Mouse (Mus musculus) stomach, postnatal 0 days (tissue): ENCODE measurements at regions not wholly inside any gene's neighbourhood (a gene's known extent, or its start where the extent isn't known, plus 50 kb on each side); places are given as distances from the start of the nearest gene placed in this dataset.
A peak's percentile ranks its signal among the peaks of the same experiment; 100 is the strongest.
"Not testable (repeated sequence)": the region's sequence is repeated elsewhere in the genome, so short reads cannot be mapped to it uniquely, and the experiment has no call there.

Experiments
- ATAC-seq: fragments of 200-750 bp; cut with Nextera tagmentation; 2 replicates; pipeline ENCODE4 v1.8.0; 2017; ENCODE audit not compliant: low FRiP score, low TSS enrichment
- DNase-seq: peaks from one replicate; pipeline ENCODE4 v3.0.0-alpha.2; 2016; ENCODE audit warnings: low spot score
- H3K27ac ChIP-seq: fragments of 300-500 bp; sonication (generic); replicated peaks from 2 replicates; pipeline ENCODE4 v1.5.1; 2014; ENCODE audit warnings: mild to moderate bottlenecking, control low read depth
- H3K27me3 ChIP-seq: fragments of 300-500 bp; sonication (generic); 2 replicates; pipeline ENCODE4 v1.6.1; 2014; ENCODE audit warnings: low read length; ENCODE audit not compliant: control insufficient read depth, insufficient read depth
- H3K36me3 ChIP-seq: fragments of 300-500 bp; sonication (generic); 2 replicates; pipeline ENCODE4 v1.6.1; 2014; ENCODE audit warnings: low read length, mixed read lengths; ENCODE audit not compliant: control insufficient read depth, insufficient read depth
- H3K4me1 ChIP-seq: fragments of 300-500 bp; sonication (generic); replicated peaks from 2 replicates; pipeline ENCODE4 v1.6.1; 2014; ENCODE audit warnings: antibody characterized with exemption; ENCODE audit not compliant: control insufficient read depth, insufficient read depth
- H3K4me2 ChIP-seq: fragments of 300-500 bp; sonication (generic); replicated peaks from 2 replicates; pipeline ENCODE4 v1.6.1; 2014; ENCODE audit warnings: low read depth, mild to moderate bottlenecking, control low read depth, moderate library complexity
- H3K4me3 ChIP-seq: fragments of 300-500 bp; sonication (generic); 2 replicates; pipeline ENCODE4 v1.5.1; 2014; ENCODE audit warnings: low read depth, low read length, control low read depth
- H3K9ac ChIP-seq: fragments of 300-500 bp; sonication (generic); 2 replicates; pipeline ENCODE4 v1.6.1; 2014; ENCODE audit warnings: mild to moderate bottlenecking, low read length, control low read depth, mixed read lengths
- H3K9me3 ChIP-seq: fragments of 300-500 bp; sonication (generic); 2 replicates; pipeline ENCODE4 v1.6.1; 2016; ENCODE audit warnings: low read length; ENCODE audit not compliant: control insufficient read depth
- CTCF ChIP-seq: IDR thresholded peaks from 2 replicates; pipeline ENCODE4 v1.5.1; 2016; ENCODE audit warnings: antibody characterized with exemption, low read depth, mild to moderate bottlenecking, moderate library complexity
- EP300 ChIP-seq: optimal IDR thresholded peaks from 2 replicates; pipeline ENCODE3; 2016; ENCODE audit warnings: antibody characterized with exemption
- whole genome bisulfite sequencing: fragments of 180-500 bp; shearing (Covaris S2); extraction: QIAGEN DNeasy Blood & Tissue Kit; methylation state at CpG from one replicate; pipeline ENCODE4 v1.1.7; 2014; 5-methylcytosine and 5-hydroxymethylcytosine counted together

GRCm38 (mm10) chr17:85858516-85858915, 170.4 kb upstream of the Six2 start:
- H3K4me1 ChIP-seq: no peaks in the 10 kb centered on the region
- no peak overlapping the region for H3K4me3 ChIP-seq
- DNase-seq: no peak
- TF ChIP-seq EP300: no peak
- no peak for TF ChIP-seq CTCF
- H3K36me3 ChIP-seq: no peaks in the 10 kb centered on the region
- no peak overlapping the region for H3K4me2 ChIP-seq
- H3K9me3 ChIP-seq: no peaks in the 10 kb centered on the region
- no peaks in the 10 kb centered on the region for H3K27me3 ChIP-seq
- H3K9ac ChIP-seq: no peak overlapping the region
- no peak for ATAC-seq
- 88% methylated on average over 2 of the region's 2 CpGs for WGBS
- no peak overlapping the region for H3K27ac ChIP-seq

DNA sequence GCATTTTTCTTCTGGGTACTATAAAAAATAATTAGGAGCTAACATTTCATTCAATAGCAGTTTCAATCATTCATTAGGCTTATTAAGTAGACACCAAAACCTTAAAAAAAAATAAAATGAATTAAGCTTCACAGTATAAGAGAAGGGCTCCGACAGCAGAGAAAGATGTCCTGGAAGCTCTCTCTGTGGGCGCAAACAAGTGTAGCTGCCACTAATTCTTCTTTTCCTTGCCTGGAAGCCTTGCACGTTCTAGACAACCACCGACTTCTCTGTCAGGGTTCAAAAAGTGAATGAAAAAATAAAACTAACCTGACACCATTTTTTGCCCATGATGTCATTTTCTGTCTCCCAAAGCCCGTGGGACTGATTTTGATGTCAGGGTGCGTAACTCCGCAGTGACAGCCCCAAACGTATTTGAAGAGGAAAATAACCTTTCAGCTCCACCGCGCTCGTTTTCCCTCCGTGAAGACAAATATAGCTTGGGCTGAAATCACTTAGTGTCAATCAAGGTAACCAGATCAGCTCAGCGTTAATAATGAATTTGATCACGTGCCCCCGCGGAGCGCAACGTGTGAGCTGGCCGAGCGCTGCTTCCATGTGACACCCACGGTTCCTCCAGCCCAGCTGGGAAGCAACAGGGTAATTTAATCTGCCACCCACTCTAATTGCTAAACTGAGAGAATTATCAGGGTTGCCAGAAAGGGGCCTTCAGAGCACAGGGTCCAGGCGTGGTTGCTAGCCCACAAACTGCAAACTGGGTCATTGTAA, 169.8 kb upstream of the Six2 start:
- no peak overlapping the region for H3K27ac ChIP-seq
- H3K36me3 ChIP-seq: no peaks in the 10 kb centered on the region
- H3K9me3 ChIP-seq: no peaks in the 10 kb centered on the region
- no peak for ATAC-seq
- H3K4me2 ChIP-seq: peak overlapping the region; percentile 23; the same call in 1 of the 2 replicates
- H3K4me1 ChIP-seq: no peaks in the 10 kb centered on the region
- no peak overlapping the region for H3K4me3 ChIP-seq
- TF ChIP-seq CTCF (no peak), EP300 (no peak)
- WGBS: 20% methylated on average over 22 of the region's 22 CpGs
- H3K27me3 ChIP-seq: no peaks in the 10 kb centered on the region
- no peak overlapping the region for H3K9ac ChIP-seq
- DNase-seq: peak; percentile 29

DNA sequence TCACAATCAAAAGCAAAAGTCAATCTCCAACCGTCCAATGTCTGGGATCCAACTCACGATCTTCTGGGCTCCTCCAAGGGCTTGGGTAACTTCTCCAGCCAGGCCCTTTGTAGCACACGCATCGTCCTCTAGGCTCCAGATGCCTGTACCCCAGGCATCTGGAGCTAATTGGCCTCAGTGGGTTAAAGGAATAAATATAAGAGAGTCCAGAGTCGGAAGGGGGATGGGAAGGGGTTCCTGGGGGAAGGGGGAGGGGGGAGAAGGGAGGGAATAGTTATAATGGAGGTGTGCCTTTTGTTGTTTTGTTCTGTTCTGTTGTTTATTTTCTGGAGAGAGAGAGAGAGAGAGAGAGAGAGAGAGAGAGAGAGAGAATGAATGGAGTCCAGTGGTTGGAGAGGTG, 168.8 kb upstream of the Six2 start:
- not testable (repeated sequence) for H3K4me3 ChIP-seq, H3K27me3 ChIP-seq, H3K4me1 ChIP-seq, H3K36me3 ChIP-seq, H3K27ac ChIP-seq, H3K9me3 ChIP-seq, H3K4me2 ChIP-seq, DNase-seq, ATAC-seq, H3K9ac ChIP-seq
- WGBS: 55% methylated on average over 3 of the region's 5 CpGs

- ATAC-seq (no peak), DNase-seq (no peak)
- Histone ChIP-seq H3K36me3 (no peaks in the 10 kb centered on the region), H3K4me1 (no peaks in the 10 kb centered on the region), H3K4me3 (no peak overlapping the region), H3K27me3 (no peaks in the 10 kb centered on the region), H3K27ac (no peak overlapping the region), H3K9me3 (no peaks in the 10 kb centered on the region), H3K4me2 (no peak overlapping the region), H3K9ac (no peak overlapping the region)
- no peak for TF ChIP-seq EP300
- TF ChIP-seq CTCF: no peak
- whole genome bisulfite sequencing: 26% methylated on average over 5 of the region's 5 CpGs
These were observed 165.1 kb upstream of the Six2 start for GRCm38 (mm10) chr17:85853156-85853555.

GRCm38 (mm10) chr17:85848526-85848925, 160.5 kb upstream of the Six2 start:
- ATAC-seq (no peak), DNase-seq (no peak)
- WGBS: 91% methylated on average over 3 of the region's 3 CpGs
- Histone ChIP-seq H3K27ac (no peak overlapping the region), H3K4me1 (no peaks in the 10 kb centered on the region), H3K36me3 (no peaks in the 10 kb centered on the region), H3K27me3 (no peaks in the 10 kb centered on the region), H3K4me2 (no peak overlapping the region), H3K9ac (no peak overlapping the region), H3K4me3 (no peak overlapping the region), H3K9me3 (no peaks in the 10 kb centered on the region)
- TF ChIP-seq CTCF: no peak
- no peak for TF ChIP-seq EP300

DNA sequence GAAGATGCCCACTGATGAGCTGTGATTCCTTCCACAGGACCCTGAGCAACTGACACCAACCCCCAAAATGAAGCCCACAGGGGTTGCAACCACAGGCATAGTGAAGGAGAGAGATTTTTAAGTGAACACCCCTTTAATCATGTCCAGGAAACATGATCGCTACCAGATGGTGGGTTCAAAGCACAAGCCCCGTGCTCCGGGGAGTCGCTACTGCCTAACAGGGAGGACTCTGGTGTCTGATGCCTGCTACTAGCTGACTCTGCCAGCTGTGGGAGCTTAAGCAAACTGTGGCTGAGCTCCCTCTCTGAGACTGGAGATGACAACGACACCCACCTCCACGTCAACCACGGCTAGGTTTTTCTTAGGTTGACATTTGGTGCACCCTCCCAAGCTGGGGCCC, 159.7 kb upstream of the Six2 start:
- WGBS: 63% methylated on average over 7 of the region's 7 CpGs

More for the DNA sequence above, 159.7 kb upstream of the Six2 start:
- H3K27me3 ChIP-seq: no peaks in the 10 kb centered on the region
- TF ChIP-seq EP300: no peak
- no peak for TF ChIP-seq CTCF
- no peak overlapping the region for H3K4me2 ChIP-seq
- ATAC-seq: no peak
- H3K27ac ChIP-seq: no peak overlapping the region
- no peaks in the 10 kb centered on the region for H3K9me3 ChIP-seq
- no peak for DNase-seq
- H3K4me3 ChIP-seq: no peak overlapping the region
- no peaks in the 10 kb centered on the region for H3K36me3 ChIP-seq
- H3K4me1 ChIP-seq: no peaks in the 10 kb centered on the region
- H3K9ac ChIP-seq: no peak overlapping the region
